19 mouse cellular contexts compared by ENCODE assay signal in genomic region chr6:72631700-72632099, GRCm38 (mm10). TPM values are rescaled to one million over a fixed set of nuclear protein-coding genes. Genes with fewer than 3 reads are reported as not detected.
DNase-seq lines count a peak whose midpoint lies in the region; ATAC-seq lines count a peak whose summit lies in the region.
"Had no signal": no experiment of that assay in that cellular context is flagged by ENCODE, and none has a peak within 500 bp of the region (broad histone marks: within the 10 kb centered on the region; RNA-seq: fewer than 3 reads in every experiment).

No protein-coding gene starts in this region.

- ATAC-seq in hindbrain, embryonic 16.5 days = peak; percentile 51; the same call in 1 of the 2 replicates
- ATAC-seq in hindbrain, embryonic 11.5 days (ENCODE audit: low FRiP score) = no peak
- 0 out of 2 replicates have a peak, but pooled peaks have one; percentile 24 for ATAC-seq in midbrain, embryonic 15.5 days (replicated peaks)
- ATAC-seq: forebrain, embryonic 16.5 days; inflammation-experienced regulatory T-cells, adult 6 months; intestine, postnatal 0 days had no signal

- H3K27ac ChIP-seq in heart, embryonic 10.5 days = 0 out of 2 replicates have a peak overlapping the region, but pooled peaks have one; percentile 37
- H3K27ac ChIP-seq in hindbrain, embryonic 16.5 days (ENCODE audit: low read depth, low read length) = no peak overlapping the region
- no peak overlapping the region for H3K27ac ChIP-seq in hindbrain, embryonic 11.5 days (ENCODE audit: low read depth, low read length)
- no peak overlapping the region for H3K27ac ChIP-seq in midbrain, embryonic 15.5 days
- no peak overlapping the region for H3K27ac ChIP-seq in midbrain, embryonic 10.5 days (replicated peaks)
- H3K27ac ChIP-seq: heart, adult 2 months had no signal

- H3K9me3 ChIP-seq in heart, embryonic 10.5 days = no peaks in the 10 kb centered on the region
- H3K9me3 ChIP-seq in hindbrain, embryonic 16.5 days (ENCODE audit: control insufficient read depth, low read length) = no peaks in the 10 kb centered on the region
- H3K9me3 ChIP-seq in hindbrain, embryonic 11.5 days (ENCODE audit: control insufficient read depth, low read length) = no peaks in the 10 kb centered on the region
- H3K9me3 ChIP-seq in midbrain, embryonic 15.5 days = no peaks in the 10 kb centered on the region
- no peaks in the 10 kb centered on the region for H3K9me3 ChIP-seq in midbrain, embryonic 10.5 days (replicated peaks)
- H3K9me3 ChIP-seq: G1E; heart, embryonic 12.5 days had no signal

- 61% methylated on average over 6 of the region's 6 CpGs for WGBS in heart, embryonic 10.5 days
- 79% methylated on average over 6 of the region's 6 CpGs for WGBS in hindbrain, embryonic 16.5 days
- 83% methylated on average over 6 of the region's 6 CpGs for WGBS in hindbrain, embryonic 11.5 days
- WGBS in midbrain, embryonic 15.5 days = 76% methylated on average over 6 of the region's 6 CpGs
- 90% methylated on average over 6 of the region's 6 CpGs for WGBS in midbrain, embryonic 10.5 days

- H3K9ac ChIP-seq in hindbrain, embryonic 16.5 days (ENCODE audit: low read depth, low read length) = no peak overlapping the region
- H3K9ac ChIP-seq in hindbrain, embryonic 11.5 days (ENCODE audit: low read depth, low read length) = no peak overlapping the region
- no peak overlapping the region for H3K9ac ChIP-seq in midbrain, embryonic 15.5 days
- H3K9ac ChIP-seq: heart, embryonic 12.5 days had no signal

- intact Hi-C loops in heart, postnatal 14 days (cut with DNase I) = loop anchor here (5.0 to 10.0 kb wide), 2 partner anchors 36 to 523 kb away; no protein-coding TSS in a partner anchor

- H3K36me3 ChIP-seq in heart, embryonic 10.5 days = peaks cover 56% of the 10 kb centered on the region
- no peaks in the 10 kb centered on the region for H3K36me3 ChIP-seq in hindbrain, embryonic 16.5 days (ENCODE audit: control insufficient read depth, insufficient read depth, low read length)
- 0 out of 2 replicates have a peak, but pooled peaks cover 4% of the 10 kb centered on the region for H3K36me3 ChIP-seq in hindbrain, embryonic 11.5 days (ENCODE audit: control insufficient read depth, insufficient read depth, low read length)
- no peaks in the 10 kb centered on the region for H3K36me3 ChIP-seq in midbrain, embryonic 15.5 days (replicated peaks)
- H3K36me3 ChIP-seq in midbrain, embryonic 10.5 days = peaks cover 68% of the 10 kb centered on the region
- H3K36me3 ChIP-seq: G1E had no signal

- H3K4me3 ChIP-seq in heart, embryonic 10.5 days = no peak overlapping the region
- H3K4me3 ChIP-seq in hindbrain, embryonic 16.5 days (ENCODE audit: low read length) = no peak overlapping the region
- H3K4me3 ChIP-seq in hindbrain, embryonic 11.5 days (ENCODE audit: low read depth, low read length) = no peak overlapping the region
- H3K4me3 ChIP-seq in midbrain, embryonic 15.5 days = no peak overlapping the region
- H3K4me3 ChIP-seq in midbrain, embryonic 10.5 days = no peak overlapping the region
- H3K4me3 ChIP-seq: heart, adult 2 months; heart, embryonic 12.5 days had no signal

- H3K4me1 ChIP-seq in heart, embryonic 10.5 days = peaks cover 7% of the 10 kb centered on the region; the same call in 1 of the 2 replicates
- no peaks in the 10 kb centered on the region for H3K4me1 ChIP-seq in hindbrain, embryonic 16.5 days (ENCODE audit: control insufficient read depth, insufficient read depth, low read depth, low read length)
- H3K4me1 ChIP-seq in hindbrain, embryonic 11.5 days (replicated peaks; ENCODE audit: control insufficient read depth, insufficient read depth, low read length) = no peaks in the 10 kb centered on the region
- no peaks in the 10 kb centered on the region for H3K4me1 ChIP-seq in midbrain, embryonic 15.5 days
- peaks cover 4% of the 10 kb centered on the region; the same call in 1 of the 2 replicates for H3K4me1 ChIP-seq in midbrain, embryonic 10.5 days

- no peaks in the 10 kb centered on the region for H3K27me3 ChIP-seq in heart, embryonic 10.5 days (ENCODE audit: insufficient read depth, poor library complexity, severe bottlenecking)
- no peaks in the 10 kb centered on the region for H3K27me3 ChIP-seq in hindbrain, embryonic 16.5 days (replicated peaks; ENCODE audit: control insufficient read depth, insufficient read depth, low read length)
- H3K27me3 ChIP-seq in hindbrain, embryonic 11.5 days (ENCODE audit: control insufficient read depth, insufficient read depth, low read length) = no peaks in the 10 kb centered on the region
- H3K27me3 ChIP-seq in midbrain, embryonic 15.5 days (replicated peaks) = no peaks in the 10 kb centered on the region
- no peaks in the 10 kb centered on the region for H3K27me3 ChIP-seq in midbrain, embryonic 10.5 days (ENCODE audit: low read depth, poor library complexity, severe bottlenecking)
- H3K27me3 ChIP-seq: heart, embryonic 12.5 days had no signal

- peak; percentile 86 for DNase-seq in cerebellum, postnatal 10 days
- no peak for DNase-seq in cerebellum, postnatal 36 days
- no peak for DNase-seq in heart, embryonic 10.5 days (ENCODE audit: low spot score)
- DNase-seq in heart, postnatal 14 days = no peak
- no peak for DNase-seq in hindbrain, embryonic 11.5 days (ENCODE audit: low spot score)
- DNase-seq in midbrain, embryonic 10.5 days (ENCODE audit: low spot score) = no peak
- DNase-seq: adrenal gland, adult 8-10 months; adrenal gland, postnatal 36 days; B cell, adult 2 months; cerebellum, adult 8-10 months; gastrocnemius, postnatal 14 days; heart, adult 2 months had no signal

- no peak overlapping the region for H3K4me2 ChIP-seq in hindbrain, embryonic 16.5 days (ENCODE audit: low read length)
- no peak overlapping the region for H3K4me2 ChIP-seq in hindbrain, embryonic 11.5 days (replicated peaks; ENCODE audit: low read depth, low read length)
- no peak overlapping the region for H3K4me2 ChIP-seq in midbrain, embryonic 15.5 days
- H3K4me2 ChIP-seq: heart, embryonic 12.5 days had no signal

RNA-seq across cellular contexts. Expression of gene Tgoln1, which starts 14.9 kb away (rescaled TPM):
- polyA plus RNA-seq in heart, embryonic 10.5 days (2016; fragmentation: Nextera tagmentation; extraction: Ambion mirVana) = 27.9 and 29.1 TPM in 2 replicates
- 10 to 100 TPM; 46.4 to 47.6 TPM for total RNA-seq in heart, postnatal 14 days (2021)
- 35.6 and 38.9 TPM in 2 replicates for polyA plus RNA-seq in hindbrain, embryonic 16.5 days (2015; fragmentation: Nextera tagmentation; extraction: Ambion mirVana)
- polyA plus RNA-seq in hindbrain, embryonic 11.5 days (2014; fragmentation: Nextera tagmentation; extraction: Ambion mirVana) = 41.5 and 42.3 TPM in 2 replicates
- polyA plus RNA-seq in midbrain, embryonic 15.5 days (2015; fragmentation: Nextera tagmentation; extraction: Ambion mirVana) = 38.0 and 38.7 TPM in 2 replicates
- 33.3 and 35.4 TPM in 2 replicates for polyA plus RNA-seq in midbrain, embryonic 10.5 days (2016; fragmentation: Nextera tagmentation; extraction: Ambion mirVana)

RNA-seq across cellular contexts. Expression of gene Retsat, which starts 33.4 kb away (rescaled TPM):
- 13.5 and 17.0 TPM in 2 replicates for polyA plus RNA-seq in heart, embryonic 10.5 days (2016; fragmentation: Nextera tagmentation; extraction: Ambion mirVana)
- total RNA-seq in heart, postnatal 14 days (2021) = 100 to 1,000 TPM; 164 to 166 TPM
- 7.0 and 8.4 TPM in 2 replicates for polyA plus RNA-seq in hindbrain, embryonic 16.5 days (2015; fragmentation: Nextera tagmentation; extraction: Ambion mirVana)
- 6.0 and 7.4 TPM in 2 replicates for polyA plus RNA-seq in hindbrain, embryonic 11.5 days (2014; fragmentation: Nextera tagmentation; extraction: Ambion mirVana)
- 6.1 and 7.2 TPM in 2 replicates for polyA plus RNA-seq in midbrain, embryonic 15.5 days (2015; fragmentation: Nextera tagmentation; extraction: Ambion mirVana)
- 8.2 and 8.4 TPM in 2 replicates for polyA plus RNA-seq in midbrain, embryonic 10.5 days (2016; fragmentation: Nextera tagmentation; extraction: Ambion mirVana)

RNA-seq across cellular contexts. Expression of gene Elmod3, which starts 33.5 kb away (rescaled TPM):
- polyA plus RNA-seq in heart, embryonic 10.5 days (2016; fragmentation: Nextera tagmentation; extraction: Ambion mirVana) = 12.9 and 13.3 TPM in 2 replicates
- total RNA-seq in heart, postnatal 14 days (2021) = 10 to 100 TPM; 16.7 to 19.2 TPM
- 17.3 and 18.7 TPM in 2 replicates for polyA plus RNA-seq in hindbrain, embryonic 16.5 days (2015; fragmentation: Nextera tagmentation; extraction: Ambion mirVana)
- 17.7 and 18.5 TPM in 2 replicates for polyA plus RNA-seq in hindbrain, embryonic 11.5 days (2014; fragmentation: Nextera tagmentation; extraction: Ambion mirVana)
- 16.5 and 17.4 TPM in 2 replicates for polyA plus RNA-seq in midbrain, embryonic 15.5 days (2015; fragmentation: Nextera tagmentation; extraction: Ambion mirVana)
- polyA plus RNA-seq in midbrain, embryonic 10.5 days (2016; fragmentation: Nextera tagmentation; extraction: Ambion mirVana) = 14.2 and 15.5 TPM in 2 replicates

Comparison
In these comparisons a context has a peak if more than half of its experiments do, and no peak if none do; other contexts are left out.
1. DNase-seq: peak in cerebellum, postnatal 10 days (2 of 2); none in cerebellum, postnatal 36 days (0 of 2), heart, embryonic 10.5 days (single experiment), heart, postnatal 14 days (0 of 2), hindbrain, embryonic 11.5 days (single experiment) and midbrain, embryonic 10.5 days (single experiment).